Mouse (Mus musculus) A20 (cell line): Measurements from ENCODE around the gene Lrrc31.
"Not testable (repeated sequence)": the region's sequence is repeated elsewhere in the genome, so short reads cannot be mapped to it uniquely, and the experiment has no call there.

ENCODE experiments used
- DNase-seq: peaks from one replicate; pipeline ENCODE4 v3.0.0-alpha.2; 2011; ENCODE audit warnings: low read depth, low spot score

Gene Lrrc31

GRCm38 (mm10) chr3:30699711-30700505, at the start of gene Lrrc31:
Gene Lrrc31, minus strand, starts transcription at chr3:30699843.
- not testable (repeated sequence) for DNase-seq

DNA sequence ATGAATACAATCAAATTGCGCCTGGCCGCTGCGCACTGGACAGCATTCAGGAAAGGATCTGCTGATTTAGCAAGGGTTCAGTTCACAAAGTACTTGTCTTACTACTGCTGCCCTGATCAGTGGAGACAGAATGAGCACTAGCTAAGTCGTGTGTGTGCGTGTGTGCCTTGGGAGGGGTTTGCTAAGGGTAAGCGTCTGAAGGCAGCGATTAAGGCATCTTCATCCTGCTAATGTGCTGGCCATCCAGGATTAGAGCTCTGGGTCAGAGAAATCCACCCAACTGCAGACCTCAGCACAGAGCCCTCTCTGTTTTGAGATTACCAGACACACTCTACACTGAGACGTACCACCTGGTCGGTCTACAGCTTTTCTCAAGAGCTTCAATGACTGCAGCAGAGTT, 48.7 kb upstream of the Lrrc31 start:
- no peak for DNase-seq

DNA sequence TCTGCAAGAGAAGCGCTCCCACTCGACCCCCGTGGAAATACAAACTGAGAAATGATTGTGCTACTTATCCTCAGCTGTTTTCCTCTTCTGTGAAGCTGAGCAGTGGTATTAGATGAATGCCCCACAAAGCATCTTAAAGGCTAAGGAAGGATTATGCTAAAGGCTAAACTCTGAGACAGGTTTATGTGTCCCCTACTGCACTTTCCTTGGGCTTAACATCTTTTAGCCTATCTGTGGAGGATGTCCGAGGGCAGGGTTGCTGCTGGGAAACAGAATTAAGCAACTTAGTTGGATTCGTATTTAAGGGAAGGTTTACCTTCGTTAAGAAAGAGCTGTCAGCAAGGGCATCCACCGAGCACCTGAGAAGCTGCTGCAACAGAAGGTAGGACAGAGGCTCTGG, 46.4 kb upstream of the Lrrc31 start, which contains the start of gene Samd7:
Samd7 (plus strand) TSS at position 288 of the 400 bp plus-strand sequence.
- DNase-seq = no peak

GRCm38 (mm10) chr3:30742891-30743290, 43.2 kb upstream of the Lrrc31 start:
- DNase-seq = no peak

- DNase-seq = no peak
Observed at GRCm38 (mm10) chr3:30741306-30741705, 41.7 kb upstream of the Lrrc31 start.

- no peak for DNase-seq
Observed at GRCm38 (mm10) chr3:30736809-30737208, 37.2 kb upstream of the Lrrc31 start.

DNA sequence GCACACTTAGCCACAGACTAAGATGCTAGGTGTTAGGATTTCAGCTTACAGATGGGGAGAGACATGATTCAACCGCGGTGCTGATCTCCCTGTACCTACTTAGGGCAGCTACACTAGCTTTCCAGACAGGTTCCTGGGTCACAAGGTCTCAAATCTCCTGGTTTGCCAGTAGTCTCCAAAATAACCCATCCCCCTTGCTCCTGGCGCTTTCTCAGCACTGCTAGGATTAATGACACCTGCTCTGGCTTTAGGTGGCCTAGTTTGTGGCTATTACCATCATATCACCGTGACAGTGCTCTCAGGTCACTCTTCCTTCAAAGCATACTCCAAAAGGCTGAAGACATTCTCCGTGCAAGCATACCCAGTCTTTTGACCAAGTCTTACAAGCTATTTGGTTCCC, 29.4 kb upstream of the Lrrc31 start:
- no peak for DNase-seq

DNA sequence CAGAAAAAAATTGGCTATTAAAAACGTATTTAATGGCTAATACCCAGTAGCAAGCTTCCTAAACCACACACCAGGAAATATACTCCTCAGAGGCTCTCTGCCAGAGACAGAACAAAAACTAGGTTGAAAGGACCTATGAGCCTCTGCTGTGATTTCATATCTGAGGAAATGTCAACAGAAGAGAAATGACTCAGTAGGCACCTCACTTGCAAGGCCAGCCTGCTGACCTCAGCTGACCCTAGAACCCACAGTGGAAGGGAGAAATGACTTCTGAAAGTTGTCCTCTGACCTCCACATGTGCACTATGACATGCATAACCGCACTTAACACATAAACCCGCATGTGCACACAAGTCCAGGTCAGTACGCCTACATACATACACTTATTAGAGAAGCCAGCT, 27.6 kb upstream of the Lrrc31 start:
- DNase-seq = no peak

DNA sequence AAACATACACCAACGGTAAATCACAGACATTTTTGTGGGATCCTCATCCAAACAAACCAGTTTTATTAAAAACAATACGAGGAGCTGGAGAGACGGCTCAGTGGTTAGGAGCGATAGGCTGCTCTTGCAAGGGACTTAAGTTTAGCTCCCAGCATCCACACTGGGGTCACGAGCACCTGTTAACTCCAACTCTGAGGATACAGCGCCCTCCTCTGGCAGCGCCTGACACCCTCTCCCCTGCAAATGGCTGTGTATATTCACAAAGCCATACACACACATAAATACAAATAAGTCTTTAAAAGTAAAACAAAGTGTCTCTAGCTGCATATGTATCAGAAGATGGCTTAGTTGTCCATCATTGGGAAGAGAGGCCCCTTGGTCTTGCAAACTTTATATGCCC, 25.9 kb upstream of the Lrrc31 start:
- peak; percentile 54 for DNase-seq

GRCm38 (mm10) chr3:30724848-30725465, 25.3 kb upstream of the Lrrc31 start:
- no peak for DNase-seq

DNA sequence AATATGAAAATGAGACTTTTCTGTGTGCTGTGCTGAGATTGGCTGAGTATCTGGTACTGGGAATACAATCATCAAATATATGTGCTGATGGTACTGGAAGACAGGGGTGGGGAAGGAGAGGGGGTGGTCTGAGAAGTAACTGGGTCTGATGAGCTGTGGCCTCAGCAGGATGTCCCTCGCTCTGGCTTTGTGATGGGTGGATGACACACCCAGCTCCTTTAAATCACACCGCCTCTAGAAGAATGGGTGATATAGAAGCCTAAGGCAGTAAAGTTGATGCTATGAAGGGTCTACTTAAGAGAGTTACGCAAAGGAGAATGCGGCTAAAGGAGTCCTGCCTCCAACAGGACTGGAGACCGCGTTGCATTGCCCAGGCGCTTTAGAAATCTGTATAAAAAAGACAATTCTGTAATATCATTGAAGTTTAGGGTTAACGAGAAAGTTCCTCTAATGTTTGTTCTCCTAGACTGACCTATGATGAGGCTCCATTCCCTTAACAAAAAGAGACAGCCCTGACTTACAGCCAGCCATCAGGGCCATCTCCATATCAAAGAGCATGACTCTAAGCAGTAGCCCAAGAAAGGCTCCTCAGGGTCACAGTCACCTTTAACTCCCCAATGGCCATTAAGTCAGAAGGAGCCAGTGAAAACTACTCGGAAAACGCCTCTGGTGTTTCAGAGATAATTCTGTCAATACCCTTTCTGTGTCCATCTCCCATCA, 24.6 kb upstream of the Lrrc31 start:
- DNase-seq = no peak

DNA sequence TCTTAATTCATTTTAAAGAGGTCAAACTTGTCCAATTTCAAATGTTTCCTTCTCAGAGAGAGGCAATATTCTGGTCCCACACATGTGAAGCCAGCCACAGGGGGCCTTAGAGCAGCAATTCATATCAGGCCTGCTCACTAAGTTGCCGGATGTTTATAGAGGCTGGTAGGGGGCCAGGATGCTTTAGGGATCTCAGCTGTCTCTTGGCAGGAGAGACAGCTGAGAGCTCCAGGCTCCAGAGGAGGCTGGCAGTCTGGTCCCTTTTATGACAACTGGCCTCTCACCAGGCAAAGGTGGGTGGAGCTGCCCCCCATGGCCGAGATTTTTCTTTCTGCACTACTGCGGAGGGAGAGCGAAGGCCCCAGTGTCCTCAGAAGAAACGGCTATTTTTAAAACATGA, 23.5 kb upstream of the Lrrc31 start:
- DNase-seq = no peak

- DNase-seq = no peak
Observed at GRCm38 (mm10) chr3:30722461-30722860, 22.8 kb upstream of the Lrrc31 start.

- DNase-seq = no peak
Observed at GRCm38 (mm10) chr3:30722036-30722435, 22.4 kb upstream of the Lrrc31 start.

- no peak for DNase-seq
Observed at GRCm38 (mm10) chr3:30718649-30719048, 19.0 kb upstream of the Lrrc31 start.

DNA sequence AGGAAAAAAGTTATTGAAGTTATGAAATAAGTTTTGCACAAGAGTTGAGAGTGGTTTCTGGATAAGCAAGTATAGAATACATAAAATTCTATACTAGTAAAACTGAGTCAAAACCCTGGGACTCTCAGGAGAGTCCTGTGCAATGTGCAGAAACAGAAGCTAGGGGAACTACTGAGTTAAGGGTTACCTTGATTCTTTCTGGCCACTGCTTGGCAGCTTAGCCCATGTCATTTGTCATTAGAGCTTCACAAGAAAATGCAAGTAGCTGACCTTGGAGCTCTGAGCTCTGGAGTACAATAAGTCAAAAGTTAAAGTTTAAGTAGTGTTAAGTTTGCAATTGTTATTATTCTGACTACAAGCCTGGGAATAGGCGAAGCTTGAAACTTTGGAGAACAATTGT, 13.7 kb upstream of the Lrrc31 start:
- no peak for DNase-seq

- no peak for DNase-seq
Observed at GRCm38 (mm10) chr3:30710191-30710590, 10.5 kb upstream of the Lrrc31 start.

- no peak for DNase-seq
Observed at GRCm38 (mm10) chr3:30706614-30707276, 7.1 kb upstream of the Lrrc31 start.

DNA sequence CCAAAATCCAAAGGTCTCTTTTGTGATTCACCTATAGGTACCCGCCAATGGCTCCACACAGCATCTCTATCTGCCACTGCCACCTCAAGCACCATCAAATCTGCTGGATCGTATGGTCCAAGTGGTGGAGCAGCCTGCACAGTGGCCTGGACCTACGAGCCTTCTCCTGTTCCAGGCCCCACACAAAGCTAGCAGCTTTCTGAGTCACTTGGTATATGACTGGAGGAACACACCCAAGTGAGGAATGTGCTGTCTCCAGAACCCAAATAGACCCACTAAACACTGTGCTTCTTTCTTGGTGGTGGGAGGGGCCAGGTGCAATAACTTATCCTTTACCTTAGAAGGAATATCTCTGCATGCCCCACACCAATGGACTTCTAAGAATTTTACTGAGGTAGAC, 6.3 kb upstream of the Lrrc31 start:
- DNase-seq = no peak

- no peak for DNase-seq
Observed at GRCm38 (mm10) chr3:30697891-30698290, 1.8 kb downstream of the Lrrc31 start.

DNA sequence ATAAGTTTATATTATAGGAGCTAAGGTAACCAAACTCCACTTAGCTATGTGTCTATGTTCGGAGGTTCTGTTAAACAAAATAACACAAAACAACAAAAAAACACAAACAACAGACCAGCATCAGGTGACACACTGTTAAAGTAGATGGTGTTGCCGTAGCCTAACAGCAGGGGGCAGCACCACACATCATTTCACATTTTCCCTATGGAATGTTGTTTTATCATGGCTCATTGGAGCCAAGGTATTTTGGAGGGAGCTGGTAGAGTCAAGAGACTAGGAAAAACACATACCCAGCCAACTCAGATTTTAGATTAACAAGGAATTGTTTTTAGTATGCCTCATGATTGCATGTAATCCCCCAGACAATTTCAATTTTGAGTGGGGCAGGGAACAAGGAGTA, 3.3 kb downstream of the Lrrc31 start:
- DNase-seq = no peak

DNA sequence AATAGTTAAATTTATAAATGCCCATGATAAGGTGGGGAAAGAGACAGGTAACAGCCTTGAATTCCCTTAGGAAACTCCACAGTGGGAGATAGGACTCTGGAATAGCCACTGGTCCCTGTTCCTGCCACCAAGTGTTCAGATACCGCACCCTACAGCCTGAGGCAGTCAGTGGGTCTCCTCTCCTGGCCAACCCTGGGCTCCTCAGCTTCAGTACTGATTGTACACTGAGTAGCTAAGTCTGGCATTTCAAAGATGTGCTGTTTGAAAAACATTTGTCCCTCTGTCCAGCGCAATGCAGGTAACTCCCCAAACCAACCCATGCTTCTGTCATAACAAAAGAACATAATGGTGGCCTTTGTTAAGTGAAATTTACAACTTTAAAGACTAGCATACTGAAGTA, 4.0 kb downstream of the Lrrc31 start:
- no peak for DNase-seq
